Mouse (Mus musculus): Measurements from ENCODE around the gene Tmppe.

Tmppe gene

GRCm38 (mm10) chr9:114442893-114443292 is 42.0 kb downstream of the Tmppe start:
- no peak for DNase-seq (ENCODE audit: low spot score)

- DNase-seq (ENCODE audit: low spot score) = no peak
Observed at GRCm38 (mm10) chr9:114443351-114443750, 42.4 kb downstream of the Tmppe start.

GRCm38 (mm10) chr9:114446887-114447286 is 46.0 kb downstream of the Tmppe start:
- no peak for DNase-seq (ENCODE audit: low spot score)

GRCm38 (mm10) chr9:114448700-114449099 is 47.8 kb downstream of the Tmppe start:
- DNase-seq (ENCODE audit: low spot score) = no peak

- DNase-seq (ENCODE audit: low spot score) = no peak
Observed at GRCm38 (mm10) chr9:114449120-114449754, 48.3 kb downstream of the Tmppe start.

GRCm38 (mm10) chr9:114451615-114452014 is 50.7 kb downstream of the Tmppe start:
- DNase-seq (ENCODE audit: low spot score) = no peak

GRCm38 (mm10) chr9:114452418-114452817 is 51.5 kb downstream of the Tmppe start:
- DNase-seq (ENCODE audit: low spot score) = no peak

GRCm38 (mm10) chr9:114455420-114455819 is 54.5 kb downstream of the Tmppe start:
- no peak for DNase-seq (ENCODE audit: low spot score)
